Mouse (Mus musculus) forebrain, embryonic 10.5 days (tissue): ENCODE results near the gene Emilin3. TPM values are rescaled to one million over a fixed set of nuclear protein-coding genes. Genes with fewer than 3 reads are reported as not detected.

Source experiments
- DNase-seq: peaks from one replicate; pipeline ENCODE4 v3.0.0-alpha.2; 2017; ENCODE audit warnings: low spot score; ENCODE audit errors: extremely low spot score
- H3K27ac ChIP-seq: fragments of 300-500 bp; sonication (generic); 2 replicates; pipeline ENCODE4 v1.5.1; 2016; ENCODE audit warnings: mild to moderate bottlenecking
- H3K27me3 ChIP-seq: fragments of 300-500 bp; sonication (generic); 2 replicates; pipeline ENCODE4 v1.6.1; 2016; ENCODE audit warnings: mild to moderate bottlenecking; ENCODE audit not compliant: poor library complexity, severe bottlenecking
- H3K36me3 ChIP-seq: fragments of 300-500 bp; sonication (generic); replicated peaks from 2 replicates; pipeline ENCODE4 v1.6.1; 2016; ENCODE audit warnings: mild to moderate bottlenecking, moderate library complexity
- H3K4me1 ChIP-seq: fragments of 300-500 bp; sonication (generic); 2 replicates; pipeline ENCODE4 v1.6.1; 2016
- H3K4me3 ChIP-seq: fragments of 300-500 bp; sonication (generic); 2 replicates; pipeline ENCODE4 v1.5.1; 2016; ENCODE audit warnings: mild to moderate bottlenecking, moderate library complexity
- H3K9me3 ChIP-seq: fragments of 300-500 bp; sonication (generic); 2 replicates; pipeline ENCODE4 v1.6.1; 2016; ENCODE audit warnings: mild to moderate bottlenecking, moderate library complexity
- WGBS: fragments of 180-500 bp; shearing (Covaris S2); methylation state at CpG from one replicate; pipeline ENCODE4 v1.1.7; 2016; 5-methylcytosine and 5-hydroxymethylcytosine counted together
- polyA plus RNA-seq: library from polyadenylated mRNA; unstranded; fragments of >200 nt; fragmentation: Nextera tagmentation; extraction: Ambion mirVana; gene quantifications from 2 replicates; pipeline ENCODE4 v1.2.1, GENCODE M21; 2016

Emilin3 gene
- polyA plus RNA-seq, 1 experiment from 2014 or later, result 2.2 TPM

- Histone ChIP-seq H3K36me3 (no peaks in the 10 kb centered on the region), H3K9me3 (no peaks in the 10 kb centered on the region), H3K4me1 (peaks cover 22% of the 10 kb centered on the region), H3K27me3 (peaks cover 84% of the 10 kb centered on the region), H3K27ac (peak overlapping the region; percentile 83), H3K4me3 (peak overlapping the region; percentile 65)
- peak; percentile 27 for DNase-seq
- WGBS, result 2% methylated on average over 57 of the region's 64 CpGs
Observed at GRCm38 (mm10) chr2:160911558-160912201, 448 bp downstream of the Emilin3 start.

- Histone ChIP-seq H3K27me3 (peaks cover 82% of the 10 kb centered on the region), H3K27ac (no peak overlapping the region)
- 92% methylated on average over 5 of the region's 5 CpGs for WGBS
Observed at GRCm38 (mm10) chr2:160910633-160911032, 1.5 kb downstream of the Emilin3 start.

GRCm38 (mm10) chr2:160908607-160909006 is 3.5 kb downstream of the Emilin3 start:
- 61% methylated on average over 18 of the region's 18 CpGs for WGBS
- H3K4me3 ChIP-seq, result no peak overlapping the region

More at GRCm38 (mm10) chr2:160910633-160911032, 1.5 kb downstream of the Emilin3 start:
- no peak overlapping the region for H3K4me3 ChIP-seq
- peaks cover 22% of the 10 kb centered on the region for H3K4me1 ChIP-seq
- DNase-seq, result no peak
- no peaks in the 10 kb centered on the region for H3K9me3 ChIP-seq
- H3K36me3 ChIP-seq, result no peaks in the 10 kb centered on the region

GRCm38 (mm10) chr2:160906101-160906500 is 6.0 kb downstream of the Emilin3 start:
- H3K4me1 ChIP-seq, result peaks cover under 1% of the 10 kb centered on the region; the same call in 1 of the 2 replicates
- no peak overlapping the region for H3K4me3 ChIP-seq
- no peaks in the 10 kb centered on the region for H3K9me3 ChIP-seq
- peaks cover 37% of the 10 kb centered on the region for H3K27me3 ChIP-seq
- no peak overlapping the region for H3K27ac ChIP-seq
- H3K36me3 ChIP-seq, result no peaks in the 10 kb centered on the region
- no peak for DNase-seq
- WGBS, result 85% methylated on average over 5 of the region's 5 CpGs

More at GRCm38 (mm10) chr2:160908607-160909006, 3.5 kb downstream of the Emilin3 start:
- Histone ChIP-seq H3K27ac (no peak overlapping the region), H3K36me3 (no peaks in the 10 kb centered on the region), H3K4me1 (peaks cover 18% of the 10 kb centered on the region), H3K9me3 (no peaks in the 10 kb centered on the region), H3K27me3 (peaks cover 62% of the 10 kb centered on the region)
- no peak for DNase-seq

- peaks cover 29% of the 10 kb centered on the region for H3K27me3 ChIP-seq
- whole genome bisulfite sequencing, result 96% methylated on average over 12 of the region's 12 CpGs
- H3K27ac ChIP-seq, result no peak overlapping the region
- no peaks in the 10 kb centered on the region for H3K36me3 ChIP-seq
- no peaks in the 10 kb centered on the region for H3K4me1 ChIP-seq
- no peak overlapping the region for H3K4me3 ChIP-seq
- DNase-seq, result no peak
- H3K9me3 ChIP-seq, result no peaks in the 10 kb centered on the region
Observed at GRCm38 (mm10) chr2:160905301-160905700, 6.8 kb downstream of the Emilin3 start.

GRCm38 (mm10) chr2:160901656-160902412 is 10.3 kb downstream of the Emilin3 start:
- WGBS, result 90% methylated on average over 7 of the region's 7 CpGs
- H3K36me3 ChIP-seq, result no peaks in the 10 kb centered on the region
- H3K27me3 ChIP-seq, result no peaks in the 10 kb centered on the region
- DNase-seq, result no peak
- no peak overlapping the region for H3K27ac ChIP-seq
- no peaks in the 10 kb centered on the region for H3K9me3 ChIP-seq
- no peak overlapping the region for H3K4me3 ChIP-seq
- H3K4me1 ChIP-seq, result no peaks in the 10 kb centered on the region

GRCm38 (mm10) chr2:160891697-160892096 is 20.4 kb downstream of the Emilin3 start:
- Histone ChIP-seq H3K36me3 (no peaks in the 10 kb centered on the region), H3K4me3 (no peak overlapping the region), H3K4me1 (peaks cover 17% of the 10 kb centered on the region), H3K27ac (no peak overlapping the region), H3K27me3 (peaks cover 28% of the 10 kb centered on the region), H3K9me3 (no peaks in the 10 kb centered on the region)
- DNase-seq, result no peak
- 91% methylated on average over 9 of the region's 9 CpGs for WGBS

- H3K27me3 ChIP-seq, result peaks cover 28% of the 10 kb centered on the region
- no peak overlapping the region for H3K4me3 ChIP-seq
- no peaks in the 10 kb centered on the region for H3K36me3 ChIP-seq
- no peak for DNase-seq
- no peak overlapping the region for H3K27ac ChIP-seq
- H3K4me1 ChIP-seq, result peaks cover 17% of the 10 kb centered on the region
- no peaks in the 10 kb centered on the region for H3K9me3 ChIP-seq
- WGBS, result 84% methylated on average over 5 of the region's 5 CpGs
Observed at GRCm38 (mm10) chr2:160891045-160891444, 21.1 kb downstream of the Emilin3 start.

GRCm38 (mm10) chr2:160887859-160888258 is 24.3 kb downstream of the Emilin3 start:
- DNase-seq, result peak; percentile 34
- H3K9me3 ChIP-seq, result no peaks in the 10 kb centered on the region
- no peak overlapping the region for H3K27ac ChIP-seq

GRCm38 (mm10) chr2:160887284-160887683 is 24.8 kb downstream of the Emilin3 start:
- H3K27ac ChIP-seq, result no peak overlapping the region
- H3K9me3 ChIP-seq, result no peaks in the 10 kb centered on the region
- H3K36me3 ChIP-seq, result no peaks in the 10 kb centered on the region
- peaks cover 28% of the 10 kb centered on the region for H3K27me3 ChIP-seq
- H3K4me3 ChIP-seq, result peak overlapping the region; percentile 55
- 2% methylated on average over 11 of the region's 11 CpGs for WGBS
- peak; percentile 84 for DNase-seq
- H3K4me1 ChIP-seq, result peaks cover 17% of the 10 kb centered on the region

More at GRCm38 (mm10) chr2:160887859-160888258, 24.3 kb downstream of the Emilin3 start:
- H3K4me3 ChIP-seq, result peak overlapping the region; percentile 55
- no peaks in the 10 kb centered on the region for H3K36me3 ChIP-seq
- H3K27me3 ChIP-seq, result peaks cover 28% of the 10 kb centered on the region
- under 1% methylated on average over 26 of the region's 26 CpGs for WGBS
- peaks cover 17% of the 10 kb centered on the region for H3K4me1 ChIP-seq

GRCm38 (mm10) chr2:160886221-160886620 is 25.9 kb downstream of the Emilin3 start:
- H3K9me3 ChIP-seq, result no peaks in the 10 kb centered on the region
- WGBS, result 72% methylated on average over 3 of the region's 3 CpGs
- H3K36me3 ChIP-seq, result no peaks in the 10 kb centered on the region
- no peak overlapping the region for H3K27ac ChIP-seq
- H3K4me1 ChIP-seq, result peaks cover 17% of the 10 kb centered on the region
- DNase-seq, result no peak
- H3K4me3 ChIP-seq, result no peak overlapping the region
- H3K27me3 ChIP-seq, result peaks cover 28% of the 10 kb centered on the region

GRCm38 (mm10) chr2:160884830-160885229 is 27.3 kb downstream of the Emilin3 start:
- Histone ChIP-seq H3K4me1 (peaks cover 17% of the 10 kb centered on the region), H3K36me3 (no peaks in the 10 kb centered on the region), H3K27me3 (peaks cover 24% of the 10 kb centered on the region), H3K4me3 (no peak overlapping the region), H3K9me3 (no peaks in the 10 kb centered on the region), H3K27ac (no peak overlapping the region)
- DNase-seq, result peak; percentile 56
- 14% methylated on average over 2 of the region's 2 CpGs for WGBS

- peaks cover 17% of the 10 kb centered on the region for H3K4me1 ChIP-seq
- 85% methylated on average over 4 of the region's 4 CpGs for WGBS
- DNase-seq, result no peak
- no peak overlapping the region for H3K4me3 ChIP-seq
- no peaks in the 10 kb centered on the region for H3K9me3 ChIP-seq
- no peaks in the 10 kb centered on the region for H3K36me3 ChIP-seq
- H3K27me3 ChIP-seq, result peaks cover 15% of the 10 kb centered on the region
- H3K27ac ChIP-seq, result no peak overlapping the region
Observed at GRCm38 (mm10) chr2:160883912-160884311, 28.2 kb downstream of the Emilin3 start.
